Mouse (Mus musculus) midbrain, embryonic 15.5 days (tissue): ENCODE measurements at regions not wholly inside any gene's neighbourhood (a gene's known extent, or its start where the extent isn't known, plus 50 kb on each side); places are given as distances from the start of the nearest gene placed in this dataset.
"Not testable (repeated sequence)": the region's sequence is repeated elsewhere in the genome, so short reads cannot be mapped to it uniquely, and the experiment has no call there.

Experiments
- ATAC-seq: fragments of 200-750 bp; cut with Nextera tagmentation; replicated peaks from 2 replicates; pipeline ENCODE4 v1.8.0; 2017; ENCODE audit warnings: moderate TSS enrichment
- H3K27ac ChIP-seq: fragments of 300-500 bp; sonication (generic); 2 replicates; pipeline ENCODE4 v1.5.1; 2015; ENCODE audit warnings: mild to moderate bottlenecking, inconsistent platforms
- H3K27me3 ChIP-seq: fragments of 300-500 bp; sonication (generic); replicated peaks from 2 replicates; pipeline ENCODE4 v1.6.1; 2015; ENCODE audit warnings: inconsistent platforms
- H3K36me3 ChIP-seq: fragments of 300-500 bp; sonication (generic); replicated peaks from 2 replicates; pipeline ENCODE4 v1.6.1; 2015; ENCODE audit warnings: inconsistent platforms
- H3K4me1 ChIP-seq: fragments of 300-500 bp; sonication (generic); 2 replicates; pipeline ENCODE4 v1.6.1; 2015; ENCODE audit warnings: inconsistent platforms
- H3K4me2 ChIP-seq: fragments of 300-500 bp; sonication (generic); 2 replicates; pipeline ENCODE4 v1.6.1; 2015; ENCODE audit warnings: inconsistent platforms, mild to moderate bottlenecking, moderate library complexity
- H3K4me3 ChIP-seq: fragments of 300-500 bp; sonication (generic); 2 replicates; pipeline ENCODE4 v1.5.1; 2015; ENCODE audit warnings: mild to moderate bottlenecking, inconsistent platforms
- H3K9ac ChIP-seq: fragments of 300-500 bp; sonication (generic); 2 replicates; pipeline ENCODE4 v1.6.1; 2015; ENCODE audit warnings: mild to moderate bottlenecking, inconsistent platforms
- H3K9me3 ChIP-seq: fragments of 300-500 bp; sonication (generic); 2 replicates; pipeline ENCODE4 v1.6.1; 2016; ENCODE audit warnings: inconsistent platforms
- WGBS: fragments of 180-500 bp; shearing (Covaris S2); methylation state at CpG from one replicate; pipeline ENCODE4 v1.1.7; 2015; ENCODE audit warnings: mixed read lengths; 5-methylcytosine and 5-hydroxymethylcytosine counted together

DNA sequence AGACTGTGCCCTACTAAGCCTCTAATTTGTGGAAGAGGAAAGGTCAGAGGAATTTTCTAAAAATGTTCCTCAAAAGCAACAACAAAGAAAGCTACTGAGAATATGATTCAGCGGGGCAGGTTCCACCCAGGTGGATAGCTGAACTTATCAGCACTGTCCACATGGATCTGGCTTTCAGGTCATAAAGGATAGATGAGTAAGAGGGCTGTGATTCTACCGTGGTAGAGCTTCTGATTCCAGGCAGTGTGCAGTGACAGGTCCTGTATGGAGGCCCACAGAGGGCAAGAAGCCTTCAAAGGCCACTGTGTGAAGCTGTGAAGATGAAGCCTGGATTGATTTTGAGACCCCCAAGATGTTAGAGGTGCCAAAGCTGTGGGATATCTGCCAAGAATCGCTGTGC is 51.8 kb downstream of the Teddm3 start:
- not testable (repeated sequence) for H3K27ac ChIP-seq, H3K9me3 ChIP-seq, H3K36me3 ChIP-seq, H3K4me2 ChIP-seq, H3K4me3 ChIP-seq, H3K27me3 ChIP-seq, H3K9ac ChIP-seq, H3K4me1 ChIP-seq, ATAC-seq
- 73% methylated on average over 3 of the region's 3 CpGs for WGBS

DNA sequence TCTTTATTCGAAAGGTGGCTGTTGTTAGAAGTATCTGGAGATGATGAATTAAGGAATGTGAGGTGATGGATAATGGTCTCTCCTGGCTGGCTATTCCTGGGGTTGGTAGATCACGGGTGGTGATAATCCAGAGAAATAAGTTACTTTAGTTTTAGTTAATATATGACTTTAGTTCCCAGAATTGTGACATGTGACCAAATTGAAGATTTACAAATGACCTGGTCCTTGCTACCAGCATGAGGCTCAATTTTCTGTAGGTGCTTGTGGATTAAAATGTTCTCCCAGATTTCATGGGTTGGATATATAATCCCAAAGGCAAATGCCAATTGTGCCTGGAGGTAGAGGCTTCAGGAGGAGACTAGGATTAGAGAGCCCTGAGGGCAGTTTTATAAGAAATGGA is 53.7 kb downstream of the Teddm3 start:
- H3K4me3 ChIP-seq, H3K9me3 ChIP-seq, ATAC-seq, H3K27ac ChIP-seq, H3K27me3 ChIP-seq, H3K9ac ChIP-seq, H3K36me3 ChIP-seq, H3K4me1 ChIP-seq, H3K4me2 ChIP-seq: not testable (repeated sequence)
- WGBS: 79% methylated on average over 2 of the region's 2 CpGs

DNA sequence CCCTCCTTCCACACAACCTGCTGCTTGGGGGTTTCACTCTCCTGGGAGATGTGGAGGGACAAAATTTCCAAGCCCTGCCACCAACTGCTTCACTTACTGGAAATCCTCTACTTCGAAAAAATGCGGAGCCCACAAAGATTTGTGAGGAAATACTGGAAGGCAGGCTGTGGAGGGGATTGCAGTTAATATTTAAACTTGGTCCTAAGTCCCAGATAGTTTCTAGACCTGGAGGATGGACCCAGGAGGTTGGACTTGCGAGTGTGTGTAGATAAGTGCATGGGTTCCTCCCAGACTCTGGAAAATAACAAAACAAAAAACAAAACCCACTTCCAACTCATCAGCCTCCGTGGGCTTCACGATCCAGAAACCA is 79.0 kb downstream of the Teddm3 start:
- H3K27ac ChIP-seq: no peak overlapping the region
- ATAC-seq: no peak
- no peaks in the 10 kb centered on the region for H3K4me1 ChIP-seq
- WGBS: 68% methylated on average over 5 of the region's 5 CpGs
- no peaks in the 10 kb centered on the region for H3K36me3 ChIP-seq
- H3K9me3 ChIP-seq: no peaks in the 10 kb centered on the region
- no peak overlapping the region for H3K4me2 ChIP-seq
- H3K27me3 ChIP-seq: no peaks in the 10 kb centered on the region
- H3K4me3 ChIP-seq: no peak overlapping the region
- H3K9ac ChIP-seq: no peak overlapping the region

DNA sequence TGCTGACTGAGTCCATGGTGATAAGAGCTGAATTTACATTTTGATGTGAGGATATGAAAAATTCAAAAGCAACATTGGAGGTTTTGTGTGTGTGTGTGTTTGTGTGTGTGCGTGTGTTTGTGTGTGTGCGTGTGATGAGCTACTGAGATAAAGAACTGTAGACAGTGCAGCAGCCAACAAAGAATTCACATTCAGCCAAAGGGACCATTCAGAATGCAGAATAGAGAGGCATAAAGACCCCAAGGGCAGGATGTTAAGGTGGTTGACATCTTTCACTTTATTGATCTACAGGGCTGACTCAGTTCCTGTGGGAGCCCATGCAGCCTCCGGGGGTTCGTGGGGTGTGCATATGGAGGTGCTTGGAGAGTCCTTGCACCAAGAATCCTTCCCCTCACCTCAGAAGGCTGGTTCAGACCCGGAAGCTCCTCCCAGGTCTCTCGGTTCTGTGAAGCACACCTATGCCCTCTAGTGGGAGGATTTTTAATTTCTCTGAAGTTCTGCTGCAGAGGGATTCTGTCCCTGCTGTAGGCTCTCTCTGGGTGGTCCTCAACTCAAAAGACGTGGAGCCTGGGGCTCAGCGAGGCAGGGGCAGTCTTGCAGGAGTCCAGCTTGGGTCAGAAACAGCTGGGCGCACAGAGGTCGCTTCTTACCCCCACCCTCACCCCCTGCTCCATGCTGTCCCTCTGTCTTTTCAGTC is 79.6 kb downstream of the Teddm3 start:
- H3K9ac ChIP-seq, H3K4me2 ChIP-seq, H3K27ac ChIP-seq, H3K4me3 ChIP-seq, H3K27me3 ChIP-seq, H3K36me3 ChIP-seq, H3K4me1 ChIP-seq, H3K9me3 ChIP-seq: not testable (repeated sequence)
- peak; percentile 91 for ATAC-seq
- WGBS: 27% methylated on average over 8 of the region's 10 CpGs

DNA sequence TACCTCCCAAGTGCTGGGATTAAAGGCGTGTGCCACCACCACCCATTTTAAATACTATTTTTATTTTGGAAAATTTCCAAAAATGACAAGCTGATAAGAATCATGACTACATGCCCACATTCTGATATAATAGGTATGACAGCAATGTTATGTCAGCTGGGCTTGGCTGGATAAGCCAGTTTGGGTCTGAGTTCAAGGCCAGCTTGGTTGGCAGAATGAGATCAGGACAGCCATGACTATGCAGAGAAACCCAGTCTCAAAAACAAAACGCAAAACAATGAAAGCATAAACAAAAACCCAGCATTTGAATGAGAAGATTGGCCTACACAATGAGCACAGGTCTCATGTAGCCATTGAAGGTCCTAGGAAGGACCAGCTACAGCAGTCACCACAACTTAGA is 93.6 kb downstream of the Teddm3 start:
- Histone ChIP-seq H3K9ac (no peak overlapping the region), H3K27me3 (no peaks in the 10 kb centered on the region), H3K4me2 (no peak overlapping the region), H3K27ac (no peak overlapping the region), H3K4me1 (no peaks in the 10 kb centered on the region), H3K9me3 (no peaks in the 10 kb centered on the region), H3K4me3 (no peak overlapping the region), H3K36me3 (no peaks in the 10 kb centered on the region)
- 93% methylated on average over 2 of the region's 2 CpGs for WGBS
- ATAC-seq: no peak

DNA sequence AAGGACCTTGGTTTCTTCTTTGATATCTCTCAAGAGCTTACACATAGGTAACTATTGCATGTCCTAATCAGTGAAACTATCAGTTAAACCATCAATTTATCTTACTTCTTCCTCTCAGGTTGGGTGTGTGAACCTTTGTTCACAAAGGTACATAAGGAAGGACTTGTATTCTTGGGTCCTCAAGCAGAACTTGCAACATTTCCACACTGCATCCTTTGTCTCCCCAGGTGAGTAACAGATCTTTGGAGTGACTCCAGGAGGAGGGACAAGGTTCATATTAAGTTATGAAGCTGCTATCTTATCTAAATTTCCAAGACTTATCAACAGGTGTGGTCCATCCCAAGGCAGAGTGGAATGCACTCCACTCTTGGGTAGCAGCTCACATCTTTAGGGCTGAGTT is 99.0 kb downstream of the Teddm3 start:
- Histone ChIP-seq H3K4me1 (no peaks in the 10 kb centered on the region), H3K4me3 (no peak overlapping the region), H3K27ac (no peak overlapping the region), H3K9ac (no peak overlapping the region), H3K9me3 (no peaks in the 10 kb centered on the region), H3K4me2 (no peak overlapping the region), H3K27me3 (no peaks in the 10 kb centered on the region), H3K36me3 (no peaks in the 10 kb centered on the region)
- ATAC-seq: no peak

DNA sequence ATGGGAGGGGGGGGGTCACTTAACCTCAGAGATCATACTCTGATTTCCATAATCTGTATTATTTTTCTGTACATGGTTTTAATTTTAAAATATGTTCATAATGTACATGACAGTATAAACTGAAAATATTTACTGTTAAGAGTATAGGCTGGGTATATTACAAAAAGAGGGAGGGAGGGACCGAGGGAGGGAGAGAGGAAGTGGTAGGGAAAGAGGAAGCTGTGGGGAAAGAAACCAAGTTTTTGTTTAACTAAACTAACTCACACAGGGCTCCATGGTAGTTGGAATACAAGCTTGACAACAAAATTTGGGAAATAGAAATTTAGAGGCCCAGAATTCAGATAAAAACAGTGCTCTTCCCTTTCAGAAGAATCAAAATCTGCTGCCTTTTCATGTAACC is 131.7 kb downstream of the Teddm3 start:
- H3K27me3 ChIP-seq, H3K9ac ChIP-seq, H3K4me1 ChIP-seq, ATAC-seq, H3K36me3 ChIP-seq, H3K9me3 ChIP-seq, H3K27ac ChIP-seq, H3K4me2 ChIP-seq, H3K4me3 ChIP-seq: not testable (repeated sequence)
- 91% methylated on average over 1 of the region's 1 CpGs for WGBS

DNA sequence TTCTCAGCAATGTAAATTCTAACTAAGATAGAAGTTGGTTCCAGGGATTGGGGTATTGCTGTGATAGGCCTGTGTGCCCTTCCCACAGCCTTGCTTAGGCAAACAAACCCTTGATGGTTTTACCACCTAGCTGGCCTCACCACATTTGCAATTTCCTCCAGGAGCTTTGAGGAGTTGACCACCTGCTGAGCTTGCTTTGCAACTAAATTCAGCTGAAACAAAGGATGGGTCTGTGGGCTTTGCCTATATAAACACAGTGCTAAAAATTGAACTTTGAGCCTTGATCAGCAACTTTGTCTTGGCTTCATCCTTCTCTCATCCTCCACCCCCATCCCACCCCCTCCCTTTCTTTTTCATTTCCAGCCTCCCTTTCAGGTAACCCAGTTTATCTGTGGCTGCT is 148.9 kb downstream of the Teddm3 start:
- H3K9me3 ChIP-seq: no peaks in the 10 kb centered on the region
- H3K36me3 ChIP-seq: no peaks in the 10 kb centered on the region
- no peak overlapping the region for H3K9ac ChIP-seq
- H3K4me3 ChIP-seq: no peak overlapping the region
- no peak overlapping the region for H3K27ac ChIP-seq
- no peaks in the 10 kb centered on the region for H3K4me1 ChIP-seq
- no peak overlapping the region for H3K4me2 ChIP-seq
- no peak for ATAC-seq
- no peaks in the 10 kb centered on the region for H3K27me3 ChIP-seq

DNA sequence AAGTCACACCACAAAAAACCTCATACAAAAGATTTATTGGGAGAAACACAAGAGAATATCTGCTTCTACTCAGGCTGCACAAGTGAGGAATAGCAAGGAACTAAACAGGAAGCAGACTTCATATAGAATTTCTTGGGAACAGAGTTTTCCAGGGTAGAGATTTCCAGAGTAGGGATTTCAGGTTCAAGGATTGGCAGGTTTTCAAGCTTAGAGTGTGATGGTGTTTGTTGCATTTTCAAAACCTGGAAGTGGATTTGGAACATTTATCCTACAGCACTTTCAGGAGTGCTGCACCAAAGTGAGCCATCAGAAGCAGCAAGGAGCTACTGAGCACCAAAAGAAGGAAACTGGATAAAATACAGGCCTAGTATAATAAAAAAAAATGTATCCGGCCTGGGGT is 152.7 kb downstream of the Teddm3 start:
- no peaks in the 10 kb centered on the region for H3K36me3 ChIP-seq
- WGBS: 85% methylated on average over 1 of the region's 1 CpGs
- ATAC-seq: no peak

DNA sequence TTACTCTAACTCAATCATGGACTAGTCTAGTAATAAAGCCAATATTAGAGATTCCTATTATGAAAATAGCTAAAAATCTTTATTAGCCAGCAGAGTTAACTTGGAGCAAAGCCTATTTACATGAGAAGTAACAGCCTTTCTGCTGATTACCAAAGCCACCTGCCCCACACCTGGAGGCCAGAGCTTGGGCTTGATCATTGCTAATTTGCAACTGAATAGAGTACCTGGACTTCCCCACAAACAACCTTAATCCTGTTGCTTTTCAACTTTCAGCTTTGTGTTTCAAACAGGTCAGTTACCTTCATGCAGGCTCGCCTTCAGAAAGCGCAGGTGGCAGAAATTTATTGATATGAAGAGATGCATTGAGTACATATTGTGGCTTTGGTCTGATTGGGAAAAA is 163.3 kb downstream of the Teddm3 start:
- no peak overlapping the region for H3K27ac ChIP-seq
- H3K27me3 ChIP-seq: no peaks in the 10 kb centered on the region
- no peak overlapping the region for H3K9ac ChIP-seq
- no peak overlapping the region for H3K4me2 ChIP-seq
- WGBS: 91% methylated on average over 2 of the region's 2 CpGs
- H3K4me3 ChIP-seq: no peak overlapping the region
- H3K9me3 ChIP-seq: no peaks in the 10 kb centered on the region; the same call in 1 of the 2 replicates
- H3K36me3 ChIP-seq: no peaks in the 10 kb centered on the region
- no peak for ATAC-seq
- no peaks in the 10 kb centered on the region for H3K4me1 ChIP-seq

More for the DNA sequence above, 152.7 kb downstream of the Teddm3 start:
- Histone ChIP-seq H3K4me3 (no peak overlapping the region), H3K27me3 (no peaks in the 10 kb centered on the region), H3K4me2 (no peak overlapping the region), H3K9ac (no peak overlapping the region), H3K9me3 (no peaks in the 10 kb centered on the region), H3K27ac (no peak overlapping the region), H3K4me1 (no peaks in the 10 kb centered on the region)

DNA sequence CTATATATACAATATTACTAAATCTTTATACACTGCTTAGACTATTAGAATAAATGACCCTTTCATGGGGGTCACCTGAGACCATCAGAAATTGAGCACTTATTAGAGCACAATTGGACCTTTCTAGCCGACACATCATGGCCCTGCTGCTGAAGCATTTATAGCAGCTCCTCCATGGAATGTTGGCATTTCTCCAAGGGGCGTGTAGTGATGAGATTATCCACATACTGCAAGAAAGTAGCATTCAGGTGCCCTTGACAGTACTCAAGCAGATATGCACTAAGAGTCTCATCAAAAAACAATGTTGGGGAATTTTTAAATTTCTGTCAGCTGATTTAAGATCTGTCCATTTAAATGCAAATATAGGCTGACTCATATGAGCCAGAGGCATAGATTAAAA is 178.4 kb downstream of the Teddm3 start:
- WGBS: 45% methylated on average over 2 of the region's 2 CpGs
- Histone ChIP-seq H3K36me3 (no peaks in the 10 kb centered on the region), H3K4me1 (no peaks in the 10 kb centered on the region), H3K4me3 (no peak overlapping the region), H3K9ac (no peak overlapping the region), H3K4me2 (no peak overlapping the region), H3K27ac (no peak overlapping the region), H3K27me3 (no peaks in the 10 kb centered on the region), H3K9me3 (no peaks in the 10 kb centered on the region)
- no peak for ATAC-seq

DNA sequence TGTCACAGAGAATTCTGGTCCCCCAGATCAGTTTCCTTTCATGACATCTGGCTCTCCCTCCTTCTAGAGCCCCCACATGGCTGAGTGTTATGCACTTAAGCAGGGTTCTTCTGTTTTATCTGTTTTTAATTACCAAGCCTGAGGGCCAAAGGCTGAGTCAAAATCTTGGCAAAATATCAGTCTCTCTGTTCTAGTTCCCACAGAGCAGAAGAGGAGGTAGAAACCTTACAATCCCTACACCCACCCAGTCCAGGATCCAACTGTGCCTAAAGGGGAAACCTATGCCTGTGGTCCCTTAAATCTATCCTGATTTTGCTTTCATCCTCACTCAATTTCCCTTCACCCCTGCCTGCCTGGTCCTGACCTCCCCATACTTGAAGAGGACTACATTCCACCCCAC is 181.4 kb downstream of the Teddm3 start:
- Histone ChIP-seq H3K4me3 (no peak overlapping the region), H3K4me1 (no peaks in the 10 kb centered on the region), H3K36me3 (no peaks in the 10 kb centered on the region), H3K9ac (no peak overlapping the region), H3K4me2 (no peak overlapping the region), H3K27me3 (no peaks in the 10 kb centered on the region), H3K9me3 (no peaks in the 10 kb centered on the region), H3K27ac (no peak overlapping the region)
- ATAC-seq: no peak

DNA sequence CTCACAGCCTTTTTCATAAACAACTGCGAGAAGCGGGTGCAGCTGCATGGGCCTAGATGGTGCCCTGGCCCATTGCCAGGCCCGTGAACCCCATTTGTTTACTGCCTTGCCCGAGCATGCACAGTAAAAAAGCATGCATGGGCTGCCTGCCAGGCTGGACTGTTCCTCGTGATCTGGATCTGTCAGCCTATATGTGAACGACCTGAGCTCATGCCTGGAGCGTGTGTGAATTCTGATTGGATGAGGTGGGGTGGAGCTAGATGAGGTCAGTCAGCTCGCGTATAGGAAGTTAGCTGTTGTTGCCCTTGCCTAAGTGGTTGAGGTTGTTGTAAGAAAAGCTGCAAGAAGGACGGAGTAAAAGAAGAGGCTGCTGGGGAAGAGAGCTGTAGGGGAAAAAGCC is 194.9 kb downstream of the Teddm3 start:
- 70% methylated on average over 10 of the region's 10 CpGs for WGBS
- no peaks in the 10 kb centered on the region for H3K4me1 ChIP-seq
- H3K4me2 ChIP-seq: peak overlapping the region; percentile 17; the same call in 1 of the 2 replicates
- no peak for ATAC-seq
- H3K4me3 ChIP-seq: no peak overlapping the region
- no peaks in the 10 kb centered on the region for H3K36me3 ChIP-seq
- no peak overlapping the region for H3K27ac ChIP-seq
- H3K9me3 ChIP-seq: no peaks in the 10 kb centered on the region
- no peaks in the 10 kb centered on the region for H3K27me3 ChIP-seq
- no peak overlapping the region for H3K9ac ChIP-seq

DNA sequence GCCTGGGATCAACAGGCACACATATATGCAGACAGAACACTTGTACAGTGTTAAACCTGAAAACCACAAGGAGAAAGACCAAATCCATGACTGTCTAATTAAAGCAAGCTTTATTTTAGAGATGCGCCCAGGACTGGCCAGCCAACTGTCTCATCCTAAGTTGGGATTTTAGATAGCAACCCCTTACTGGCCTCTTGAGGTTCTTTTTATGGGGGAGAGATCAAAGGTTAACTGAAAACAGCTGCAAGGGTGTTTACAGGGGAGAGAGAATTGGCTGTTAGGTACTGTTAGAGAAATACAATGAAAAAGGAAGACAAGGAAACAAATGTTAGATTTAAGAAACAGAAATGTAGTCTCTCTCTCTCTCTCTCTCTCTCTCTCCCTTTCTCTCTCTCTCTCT is 202.4 kb upstream of the Thpo start:
- Histone ChIP-seq H3K4me3 (no peak overlapping the region), H3K4me2 (no peak overlapping the region), H3K36me3 (no peaks in the 10 kb centered on the region), H3K9ac (no peak overlapping the region), H3K9me3 (no peaks in the 10 kb centered on the region), H3K27ac (no peak overlapping the region), H3K4me1 (no peaks in the 10 kb centered on the region), H3K27me3 (no peaks in the 10 kb centered on the region)
- 91% methylated on average over 1 of the region's 1 CpGs for WGBS
- ATAC-seq: no peak
